Mouse (Mus musculus) left cerebral cortex, adult 9 months (tissue): ENCODE results near the gene Cbx6.

Source experiments
- DNase-seq, 2 experiments: peaks; one replicate each; pipeline ENCODE4 v3.0.0; 2022; ENCODE audit warnings: low spot score in 2 of 2

The Cbx6 gene

GRCm38 (mm10) chr15:79834130-79834880 is at the start of gene Cbx6, which contains the start of gene Npcd:
TSS of gene Cbx6 (minus strand) at chr15:79834688.
TSS of gene Npcd (minus strand) at chr15:79834237.
- peak; percentile 93 to 98 for DNase-seq

DNA sequence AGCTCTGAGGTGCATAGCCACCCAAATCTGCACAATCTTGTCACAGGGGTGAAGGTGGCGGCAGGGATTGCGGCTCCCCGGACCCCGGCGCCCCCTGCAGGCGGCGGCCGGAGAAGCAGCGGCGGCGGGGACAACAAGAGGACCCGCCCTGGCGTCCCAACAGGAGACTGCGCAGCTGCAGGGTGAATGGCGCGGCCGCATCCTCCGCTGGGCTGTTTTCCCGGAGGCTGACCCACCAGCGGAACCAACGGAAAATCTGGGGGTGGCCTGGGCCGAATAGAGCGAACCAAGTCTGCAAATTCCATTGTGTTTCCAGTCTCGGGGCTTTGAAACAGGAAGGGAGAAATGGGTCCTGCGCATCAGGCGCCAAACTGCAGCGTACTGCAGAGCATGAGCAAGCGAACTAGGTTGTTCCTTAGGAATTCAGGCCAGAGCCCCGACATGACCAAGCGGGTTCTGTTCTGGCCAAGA is 48.9 kb upstream of the Cbx6 start:
- DNase-seq: peak; percentile 87 to 96

GRCm38 (mm10) chr15:79882623-79883267 is 48.3 kb upstream of the Cbx6 start:
- DNase-seq: peak; percentile 66 to 74

DNA sequence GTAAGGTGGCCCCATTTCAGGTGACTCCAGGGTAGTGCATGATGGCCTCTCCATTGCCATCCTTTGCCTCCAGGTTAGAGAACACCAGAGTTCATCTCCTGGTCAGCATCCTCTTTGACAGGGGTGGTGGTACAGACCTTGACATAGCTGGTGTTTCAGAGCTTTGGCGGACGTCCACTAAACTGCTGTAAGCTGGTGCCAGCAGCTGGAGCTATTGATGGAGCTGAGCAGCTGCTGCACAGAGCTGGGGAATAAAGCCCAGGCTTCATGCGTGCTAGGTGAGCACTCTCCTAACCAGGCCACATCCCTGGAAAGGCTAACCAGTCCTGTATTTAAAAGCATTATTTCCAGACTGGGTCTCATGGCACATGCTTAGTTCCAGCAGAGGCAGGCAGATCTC is 46.0 kb upstream of the Cbx6 start:
- DNase-seq: no peak

- peak; percentile 49 to 80 for DNase-seq
Measured at GRCm38 (mm10) chr15:79879319-79879718, 44.8 kb upstream of the Cbx6 start.

- no peak for DNase-seq
Measured at GRCm38 (mm10) chr15:79878725-79879136, 44.2 kb upstream of the Cbx6 start.

DNA sequence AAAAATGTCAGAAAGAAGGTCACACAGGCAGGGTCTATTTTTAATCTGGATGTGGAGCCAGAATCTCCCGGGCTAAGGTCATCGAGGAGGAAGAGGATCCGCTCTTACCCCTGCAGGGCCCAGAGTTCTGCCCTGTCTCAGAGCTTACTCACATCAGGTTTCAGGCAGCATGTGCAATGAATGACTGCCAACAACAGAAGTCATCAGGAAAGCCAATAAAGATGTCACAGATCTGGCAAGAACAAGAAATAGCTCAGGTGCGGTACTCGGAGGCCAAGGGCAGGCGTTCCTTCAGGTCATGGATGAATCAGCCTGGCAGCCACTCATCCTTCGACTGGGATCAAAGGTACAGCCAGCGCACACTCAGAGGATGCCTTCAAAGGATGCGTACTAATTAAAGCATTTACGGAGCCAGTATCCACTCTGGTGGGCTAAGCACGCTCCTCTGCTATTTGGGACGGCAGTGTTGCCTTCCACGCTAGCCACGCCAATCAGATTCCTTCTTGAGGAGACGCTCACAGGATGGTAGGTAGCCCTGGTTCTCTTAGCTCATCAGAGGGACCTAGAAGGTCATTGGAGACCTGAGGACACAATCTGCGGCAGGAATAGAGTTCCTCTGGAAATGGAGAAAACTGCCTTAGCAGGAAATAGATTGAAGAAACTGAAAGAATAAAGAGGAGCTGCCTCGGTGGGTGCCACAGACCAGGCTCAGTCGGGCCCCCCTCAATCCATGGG is 40.9 kb upstream of the Cbx6 start:
- DNase-seq: no peak

DNA sequence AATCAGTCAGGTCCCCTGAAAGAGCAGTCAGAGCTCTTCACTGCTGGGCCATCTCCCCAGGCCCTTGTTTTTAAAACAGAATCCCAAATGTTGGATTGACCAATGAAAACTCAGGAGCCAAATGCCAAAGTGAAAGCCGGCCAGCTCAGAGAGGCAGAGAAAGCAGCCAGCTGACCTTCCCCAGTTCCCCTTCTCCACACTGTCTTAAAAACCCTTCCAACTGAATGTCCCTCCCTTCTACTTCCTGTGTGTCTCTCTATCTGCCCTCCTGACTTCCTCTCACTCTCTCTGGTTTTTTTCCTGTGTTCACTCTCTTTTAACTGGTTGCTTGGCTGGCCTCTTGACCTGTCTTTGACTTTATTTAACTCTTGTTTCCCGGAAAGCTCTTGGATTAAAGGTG is 39.5 kb upstream of the Cbx6 start:
- DNase-seq: no peak

DNA sequence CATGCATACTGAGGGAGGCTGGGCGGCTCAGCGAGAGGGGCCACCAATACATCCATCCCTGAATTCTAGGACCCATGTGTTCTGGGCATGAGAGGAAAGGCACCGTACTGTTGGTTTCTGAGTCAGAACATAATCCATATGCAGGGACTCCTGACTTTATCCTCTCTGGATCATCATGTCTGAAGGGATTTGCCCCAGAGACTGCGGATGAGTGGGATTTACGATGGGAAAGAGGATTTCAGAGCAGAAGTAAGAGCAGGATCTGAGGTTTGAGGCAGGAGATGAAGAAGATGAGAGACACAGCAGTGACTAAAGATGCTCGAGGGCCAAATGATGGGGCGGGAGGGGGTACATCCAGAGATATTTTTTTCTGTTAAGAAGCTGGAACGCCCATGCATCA is 39.1 kb upstream of the Cbx6 start:
- DNase-seq: no peak

DNA sequence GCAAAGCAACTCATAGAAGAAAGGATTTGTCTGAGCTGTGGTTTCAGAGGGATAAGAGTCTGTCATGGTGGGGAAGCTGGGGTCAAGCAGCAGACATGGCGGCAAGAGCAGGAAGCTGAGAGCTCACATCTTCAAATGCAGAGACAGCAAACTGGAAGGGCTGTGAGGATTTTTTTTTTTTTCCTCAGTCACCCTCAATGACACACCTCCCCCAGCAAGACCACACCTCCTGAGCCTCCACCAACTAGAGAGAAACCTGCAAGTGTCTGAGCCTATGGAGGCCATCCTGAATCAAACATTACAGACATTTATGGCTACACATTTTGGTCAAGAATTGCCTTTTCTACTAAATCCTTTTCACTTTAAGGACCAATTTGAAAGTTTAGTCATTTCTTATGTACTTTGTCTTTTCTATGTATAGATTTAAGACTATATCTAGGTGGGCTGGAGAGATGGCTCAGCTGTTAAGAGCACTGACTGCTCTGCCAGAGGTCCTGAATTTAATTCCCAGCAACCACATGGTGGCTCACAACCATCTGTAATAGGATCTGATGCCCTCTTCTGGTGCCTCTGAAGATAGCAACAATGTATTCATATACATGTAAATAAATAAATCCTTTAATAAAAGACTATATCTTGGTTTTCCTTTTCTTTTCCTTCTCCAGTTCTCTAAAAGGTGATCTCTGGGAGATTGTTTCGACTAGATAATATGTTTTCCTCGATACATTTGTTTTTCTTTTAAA is 32.9 kb upstream of the Cbx6 start:
- no peak for DNase-seq

GRCm38 (mm10) chr15:79859821-79860220 is 25.3 kb upstream of the Cbx6 start:
- no peak for DNase-seq

GRCm38 (mm10) chr15:79858979-79859378 is 24.5 kb upstream of the Cbx6 start:
- no peak for DNase-seq

- DNase-seq: no peak
Measured at GRCm38 (mm10) chr15:79850143-79850542, 15.7 kb upstream of the Cbx6 start.

DNA sequence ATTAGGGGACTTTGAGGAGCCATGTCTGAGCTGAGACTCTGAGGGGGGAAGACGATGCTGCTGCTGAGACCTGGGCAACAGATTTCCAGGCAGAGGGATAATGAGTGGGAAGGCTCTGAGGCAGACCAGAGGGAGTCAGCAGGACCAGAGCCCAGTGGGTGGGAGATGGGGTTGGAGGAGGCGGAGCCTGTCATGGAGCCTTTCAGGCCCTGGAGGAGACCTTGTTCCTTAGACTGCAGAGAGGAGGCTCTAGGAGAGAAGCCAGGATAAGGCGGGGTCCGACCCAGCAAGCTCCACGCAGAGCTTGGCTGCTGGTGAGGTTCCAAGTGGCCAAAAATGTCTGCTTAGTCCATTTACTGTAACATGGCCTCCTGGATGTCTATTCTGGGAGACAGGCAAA is 12.6 kb upstream of the Cbx6 start:
- DNase-seq: peak in 1 of 2 experiments; percentile 18

DNA sequence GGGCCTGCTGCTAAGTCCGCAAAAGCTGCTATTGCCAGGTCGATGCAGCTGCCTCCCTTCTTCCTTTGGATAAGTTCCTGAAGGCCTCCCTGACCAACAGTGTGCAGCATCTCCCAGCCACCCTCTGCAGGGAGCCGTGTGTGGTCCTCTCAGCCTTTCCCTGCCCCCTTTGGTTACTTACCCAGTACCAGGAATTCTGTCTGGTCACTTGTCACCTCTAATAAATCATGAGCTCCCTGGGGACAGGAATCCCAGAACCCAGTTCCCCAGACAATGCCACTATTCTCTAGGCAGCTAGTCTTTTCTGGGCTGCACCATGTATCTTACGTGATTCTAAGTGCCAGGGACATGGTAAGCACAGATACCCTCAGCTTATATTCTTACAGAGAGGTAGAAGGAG is 11.5 kb upstream of the Cbx6 start:
- DNase-seq: no peak

GRCm38 (mm10) chr15:79842985-79843384 is 8.5 kb upstream of the Cbx6 start:
- no peak for DNase-seq

GRCm38 (mm10) chr15:79840281-79840680 is 5.8 kb upstream of the Cbx6 start:
- no peak for DNase-seq

DNA sequence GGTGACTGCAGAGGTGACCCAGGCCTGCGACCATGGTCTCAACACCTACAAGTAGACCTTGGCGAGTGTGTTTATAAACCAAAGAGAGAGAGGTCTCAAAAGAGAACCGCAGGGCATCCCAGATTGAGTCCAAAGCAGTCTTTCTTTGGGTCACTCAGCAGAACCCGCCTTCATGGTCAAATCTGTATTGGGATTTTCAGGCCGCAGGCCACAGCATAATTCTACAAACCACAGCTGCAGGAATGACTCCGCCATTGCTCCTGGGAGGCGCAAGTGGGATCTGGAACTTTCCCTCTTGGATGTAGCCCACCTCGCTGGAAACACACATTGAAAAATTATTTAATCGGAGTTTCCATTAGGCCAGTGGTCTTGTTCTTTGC is 383 bp upstream of the Cbx6 start:
- DNase-seq: no peak

- DNase-seq: no peak
Measured at GRCm38 (mm10) chr15:79833251-79834050, 1.0 kb downstream of the Cbx6 start.

GRCm38 (mm10) chr15:79832064-79832900 is 2.2 kb downstream of the Cbx6 start:
- DNase-seq: peak in 1 of 2 experiments; percentile 87
